Mouse (Mus musculus): ENCODE results near the gene Cyp2j7. TPM values are rescaled to one million over a fixed set of nuclear protein-coding genes. Genes with fewer than 3 reads are reported as not detected.

Cyp2j7 gene
- polyA plus RNA-seq (2014; fragmentation: Illumina TruSeq; extraction: RNeasy Lipid Tissue Mini Kit (QIAGEN cat#74804); ENCODE audit: low read depth, low replicate concordance): not detected

DNA sequence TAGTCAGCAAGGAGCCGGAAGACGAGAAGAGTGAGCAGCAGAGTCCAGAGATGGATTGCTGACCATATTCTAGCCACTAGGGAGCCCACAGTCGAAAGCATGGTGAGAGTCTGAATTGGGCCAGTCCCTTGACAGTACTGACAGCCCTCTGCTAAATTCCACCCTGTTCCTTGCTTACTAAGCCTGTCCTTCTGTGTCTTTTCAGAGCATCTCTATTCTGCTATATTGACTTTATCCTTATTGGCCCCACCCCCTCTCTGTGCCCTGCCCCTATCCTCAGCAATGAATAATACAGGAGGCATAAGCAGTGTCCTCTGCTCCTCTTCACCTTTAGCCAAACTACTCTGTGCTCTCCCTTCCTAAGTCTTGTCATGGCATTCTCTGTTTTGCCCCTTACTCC, at the start of gene Cyp2j7:
Gene Cyp2j7 (minus strand): TSS at position 101 of the 400 bp plus-strand sequence.

Other genes starting within 250 kb of the Cyp2j7 start
- 0.22 TPM for gene Cyp2j13, start 159.1 kb downstream of the Cyp2j7 start, polyA plus RNA-seq (2014; fragmentation: Illumina TruSeq; extraction: RNeasy Lipid Tissue Mini Kit (QIAGEN cat#74804); ENCODE audit: low read depth, low replicate concordance)
- not detected for gene Cyp2j12, start 95.5 kb downstream of the Cyp2j7 start, polyA plus RNA-seq (2014; fragmentation: Illumina TruSeq; extraction: RNeasy Lipid Tissue Mini Kit (QIAGEN cat#74804); ENCODE audit: low read depth, low replicate concordance)
- gene Cyp2j11, start 112.0 kb upstream of the Cyp2j7 start, polyA plus RNA-seq (2014; fragmentation: Illumina TruSeq; extraction: RNeasy Lipid Tissue Mini Kit (QIAGEN cat#74804); ENCODE audit: low read depth, low replicate concordance): not detected

Data from sigmoid colon, adult 10 weeks (tissue).